ENCODE assay signal across 1 mouse cellular context in genomic region chr3:88544514-88544913, GRCm38 (mm10).
TF ChIP-seq lines count a peak whose summit lies in the region.

No protein-coding gene starts in this region.

TF ChIP-seq in MEL, 35 proteins besides CTCF, POLR2A, EP300 and RAD21:
- TF ChIP-seq MYB (IDR thresholded peaks at IDR 0.05; ENCODE audit: low read depth, low read length) (no peak), SIN3A (IDR thresholded peaks at IDR 0.05; ENCODE audit: low read length) (0 out of 2 replicates have a peak, but pooled peaks have one; percentile 2), SMC3 (IDR thresholded peaks at IDR 0.05; ENCODE audit: low read depth, low read length) (peak; percentile 49), USF2 (IDR thresholded peaks at IDR 0.05; ENCODE audit: borderline replicate concordance in 1 of 2, insufficient read depth in 1 of 2, low read depth in 1 of 2, low read length in 2 of 2) (no peak), MAFK (IDR thresholded peaks at IDR 0.05; ENCODE audit: borderline replicate concordance, low read depth, low read length) (no peak), MYC (IDR thresholded peaks at IDR 0.05; ENCODE audit: low read depth, low read length) (no peak), POLR2AphosphoS5 (IDR thresholded peaks at IDR 0.05; ENCODE audit: borderline replicate concordance, low read depth, low read length) (no peak), GABPA (IDR thresholded peaks at IDR 0.05; ENCODE audit: low read depth, low read length) (no peak), GATA1 (IDR thresholded peaks at IDR 0.05; ENCODE audit: low read depth, low read length) (no peak), POLR2AphosphoS2 (IDR thresholded peaks at IDR 0.05; ENCODE audit: low read length) (no peak), CHD2 (IDR thresholded peaks at IDR 0.05; ENCODE audit: low read length) (no peak), E2F4 (IDR thresholded peaks at IDR 0.05; ENCODE audit: borderline replicate concordance, low read depth, low read length) (no peak), MXI1 (IDR thresholded peaks at IDR 0.05; ENCODE audit: low read depth, low read length) (no peak), MEF2A (IDR thresholded peaks at IDR 0.05; ENCODE audit: extremely low read depth, insufficient replicate concordance, low read depth, low read length, poor library complexity, severe bottlenecking) (no peak), MAX (IDR thresholded peaks at IDR 0.05; ENCODE audit: low read length) (no peak), ELF1 (IDR thresholded peaks at IDR 0.05; ENCODE audit: low read depth, low read length) (no peak), ZC3H11A (IDR thresholded peaks at IDR 0.05; ENCODE audit: low read depth, low read length) (0 out of 2 replicates have a peak, but pooled peaks have one; percentile 27), ETS1 (IDR thresholded peaks at IDR 0.05; ENCODE audit: low read depth, low read length) (no peak), NELFE (IDR thresholded peaks at IDR 0.05; ENCODE audit: low read depth, low read length) (no peak), TAL1 (IDR thresholded peaks at IDR 0.05; ENCODE audit: low read length) (no peak), ZMIZ1 (IDR thresholded peaks at IDR 0.05; ENCODE audit: low read depth, low read length) (no peak)
